Mouse (Mus musculus): Measurements from ENCODE around the gene Ush2a. TPM values are rescaled to one million over a fixed set of nuclear protein-coding genes. Genes with fewer than 3 reads are reported as not detected.

Gene Ush2a
- total RNA-seq (2021), result not detected
- long read RNA-seq, experiment 1, result 0 reads
- long read RNA-seq, experiment 2, result 0 reads

- intact Hi-C loops (cut with DNase I), result no loop called here
- DNase-seq, result no peak
Measured at GRCm38 (mm10) chr1:188261903-188262682, at the start of gene Ush2a. TSS of gene Ush2a (plus strand) at chr1:188262023.

- no peak for DNase-seq
- intact Hi-C loops (cut with DNase I), result no loop called here
Measured at GRCm38 (mm10) chr1:188214885-188215611, 46.8 kb upstream of the Ush2a start.

- intact Hi-C loops (cut with DNase I), result no loop called here
- no peak for DNase-seq
Measured at GRCm38 (mm10) chr1:188221226-188221792, 40.5 kb upstream of the Ush2a start.

GRCm38 (mm10) chr1:188233036-188233724 lies 28.6 kb upstream of the Ush2a start:
- intact Hi-C loops (cut with DNase I), result no loop called here
- no peak for DNase-seq

- intact Hi-C loops (cut with DNase I), result no loop called here
- DNase-seq, result no peak
Measured at GRCm38 (mm10) chr1:188238636-188239035, 23.2 kb upstream of the Ush2a start.

- intact Hi-C loops (cut with DNase I), result no loop called here
- DNase-seq, result no peak
Measured at GRCm38 (mm10) chr1:188241766-188242165, 20.1 kb upstream of the Ush2a start.

- no peak for DNase-seq
- intact Hi-C loops (cut with DNase I), result no loop called here
Measured at GRCm38 (mm10) chr1:188257500-188257899, 4.3 kb upstream of the Ush2a start.

- no peak for DNase-seq
- intact Hi-C loops (cut with DNase I), result no loop called here
Measured at GRCm38 (mm10) chr1:188260259-188261107, 1.3 kb upstream of the Ush2a start.

GRCm38 (mm10) chr1:188267127-188267722 lies 5.4 kb downstream of the Ush2a start:
- no peak for DNase-seq
- intact Hi-C loops (cut with DNase I), result no loop called here

GRCm38 (mm10) chr1:188269071-188269470 lies 7.2 kb downstream of the Ush2a start:
- intact Hi-C loops (cut with DNase I), result no loop called here
- no peak for DNase-seq

- DNase-seq, result no peak
- intact Hi-C loops (cut with DNase I), result no loop called here
Measured at GRCm38 (mm10) chr1:188313303-188313702, 51.5 kb downstream of the Ush2a start.

GRCm38 (mm10) chr1:188316574-188316973 lies 54.8 kb downstream of the Ush2a start:
- no peak for DNase-seq
- intact Hi-C loops (cut with DNase I), result no loop called here

GRCm38 (mm10) chr1:188320204-188320603 lies 58.4 kb downstream of the Ush2a start:
- intact Hi-C loops (cut with DNase I), result no loop called here
- no peak for DNase-seq

- DNase-seq, result no peak
- intact Hi-C loops (cut with DNase I), result no loop called here
Measured at GRCm38 (mm10) chr1:188321534-188321933, 59.7 kb downstream of the Ush2a start.

- no peak for DNase-seq
- intact Hi-C loops (cut with DNase I), result no loop called here
Measured at GRCm38 (mm10) chr1:188330406-188330805, 68.6 kb downstream of the Ush2a start.

- no peak for DNase-seq
- intact Hi-C loops (cut with DNase I), result no loop called here
Measured at GRCm38 (mm10) chr1:188333936-188334335, 72.1 kb downstream of the Ush2a start.

GRCm38 (mm10) chr1:188347762-188348161 lies 85.9 kb downstream of the Ush2a start:
- intact Hi-C loops (cut with DNase I), result no loop called here

GRCm38 (mm10) chr1:188354726-188355125 lies 92.9 kb downstream of the Ush2a start:
- no peak for DNase-seq
- intact Hi-C loops (cut with DNase I), result no loop called here

More at GRCm38 (mm10) chr1:188347762-188348161, 85.9 kb downstream of the Ush2a start:
- DNase-seq, result no peak

- intact Hi-C loops (cut with DNase I), result no loop called here
- DNase-seq, result no peak
Measured at GRCm38 (mm10) chr1:188363548-188363947, 101.7 kb downstream of the Ush2a start.

- intact Hi-C loops (cut with DNase I), result no loop called here
- DNase-seq, result no peak
Measured at GRCm38 (mm10) chr1:188385180-188385579, 123.4 kb downstream of the Ush2a start.
